Mouse (Mus musculus) 3134 (cell line): ENCODE results near the gene Gng7.
A peak's percentile ranks its signal among the peaks of the same experiment; 100 is the strongest.

Source experiments
- DNase-seq: peaks from one replicate; pipeline ENCODE4 v3.0.0-alpha.2; 2011; ENCODE audit warnings: low spot score; ENCODE audit not compliant: insufficient read length; ENCODE audit errors: extremely low read depth

Gene Gng7

DNA sequence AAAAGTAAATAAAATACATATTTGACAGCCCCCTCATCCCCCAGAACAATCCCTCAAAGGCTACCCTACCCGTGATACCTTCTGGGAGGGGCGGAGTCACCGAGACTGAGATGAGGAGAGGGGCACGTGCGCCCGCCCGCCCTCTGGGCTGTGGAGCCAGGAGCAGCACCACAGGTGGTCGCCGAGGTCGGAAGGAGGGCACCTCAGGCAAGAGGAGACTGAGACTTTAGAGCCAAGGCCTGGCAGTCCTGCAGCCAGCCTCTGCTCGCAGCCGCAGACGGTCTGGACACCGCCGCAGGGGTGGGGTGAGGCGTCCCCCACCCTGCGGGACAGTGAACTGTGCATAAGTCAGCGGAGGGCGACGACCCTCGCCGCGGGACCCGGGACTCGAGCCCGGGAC, 83.0 kb downstream of the Gng7 start:
- no peak for DNase-seq

DNA sequence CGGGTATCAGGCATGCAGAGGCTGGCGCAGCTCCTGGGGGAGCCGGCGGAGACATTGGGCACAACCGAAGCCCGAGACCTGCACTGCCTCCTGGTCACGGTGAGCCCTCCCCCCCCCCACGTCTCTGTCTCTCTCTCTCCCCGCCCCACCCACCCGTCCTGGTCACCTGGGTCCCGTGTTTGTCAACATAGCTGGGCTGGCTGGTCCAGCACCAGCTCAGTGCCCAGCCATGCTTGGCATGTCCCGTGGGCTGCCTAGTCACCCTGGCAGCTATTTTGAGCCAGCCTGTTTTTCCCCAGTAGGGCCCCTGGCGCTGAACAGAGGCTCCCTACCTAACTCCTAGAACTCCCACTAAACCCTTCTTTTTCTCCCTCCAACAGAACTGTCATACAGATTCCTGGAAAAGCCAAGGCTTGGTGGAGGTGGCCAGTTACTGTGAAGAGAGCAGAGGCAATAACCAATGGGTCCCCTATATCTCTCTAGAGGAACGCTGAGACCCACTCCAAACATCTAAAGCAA, 83.5 kb downstream of the Gng7 start:
- DNase-seq: peak; percentile 68

DNA sequence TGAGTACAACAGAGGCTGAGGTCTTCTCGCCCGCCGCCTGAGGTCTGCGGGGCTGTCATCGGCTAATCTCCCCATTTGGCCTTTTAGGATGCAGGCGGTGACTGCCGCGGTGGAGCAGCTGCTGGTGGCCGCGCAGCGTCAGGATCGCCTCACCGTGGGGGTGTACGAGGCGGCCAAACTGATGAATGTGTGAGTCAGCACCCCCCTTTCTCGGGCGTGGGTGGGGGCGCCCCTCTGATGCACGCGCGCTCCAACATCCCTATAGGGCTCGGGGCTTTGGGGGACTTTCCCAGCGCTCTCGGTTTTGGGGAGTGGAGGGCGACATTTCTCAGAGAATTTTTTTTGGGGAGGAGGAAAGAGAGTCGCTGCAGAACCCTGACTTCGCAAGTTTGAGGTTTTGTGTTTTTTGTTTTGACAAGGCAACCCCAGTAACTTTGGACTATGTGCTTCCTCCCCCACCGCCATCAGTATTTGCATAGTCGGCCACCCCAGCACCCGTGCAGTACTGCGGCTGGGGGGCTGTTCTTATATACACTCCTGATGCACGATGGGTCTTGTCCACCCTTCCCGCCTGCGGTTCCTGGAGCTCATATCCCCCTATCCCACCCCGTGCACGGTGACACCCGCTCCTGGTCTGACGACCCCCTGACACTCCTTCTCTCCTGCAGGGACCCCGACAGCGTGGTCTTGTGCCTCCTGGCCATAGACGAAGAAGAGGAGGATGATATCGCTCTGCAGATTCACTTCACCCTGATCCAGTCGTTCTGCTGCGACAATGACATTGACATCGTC, 84.2 kb downstream of the Gng7 start:
- DNase-seq: peak; percentile 64

DNA sequence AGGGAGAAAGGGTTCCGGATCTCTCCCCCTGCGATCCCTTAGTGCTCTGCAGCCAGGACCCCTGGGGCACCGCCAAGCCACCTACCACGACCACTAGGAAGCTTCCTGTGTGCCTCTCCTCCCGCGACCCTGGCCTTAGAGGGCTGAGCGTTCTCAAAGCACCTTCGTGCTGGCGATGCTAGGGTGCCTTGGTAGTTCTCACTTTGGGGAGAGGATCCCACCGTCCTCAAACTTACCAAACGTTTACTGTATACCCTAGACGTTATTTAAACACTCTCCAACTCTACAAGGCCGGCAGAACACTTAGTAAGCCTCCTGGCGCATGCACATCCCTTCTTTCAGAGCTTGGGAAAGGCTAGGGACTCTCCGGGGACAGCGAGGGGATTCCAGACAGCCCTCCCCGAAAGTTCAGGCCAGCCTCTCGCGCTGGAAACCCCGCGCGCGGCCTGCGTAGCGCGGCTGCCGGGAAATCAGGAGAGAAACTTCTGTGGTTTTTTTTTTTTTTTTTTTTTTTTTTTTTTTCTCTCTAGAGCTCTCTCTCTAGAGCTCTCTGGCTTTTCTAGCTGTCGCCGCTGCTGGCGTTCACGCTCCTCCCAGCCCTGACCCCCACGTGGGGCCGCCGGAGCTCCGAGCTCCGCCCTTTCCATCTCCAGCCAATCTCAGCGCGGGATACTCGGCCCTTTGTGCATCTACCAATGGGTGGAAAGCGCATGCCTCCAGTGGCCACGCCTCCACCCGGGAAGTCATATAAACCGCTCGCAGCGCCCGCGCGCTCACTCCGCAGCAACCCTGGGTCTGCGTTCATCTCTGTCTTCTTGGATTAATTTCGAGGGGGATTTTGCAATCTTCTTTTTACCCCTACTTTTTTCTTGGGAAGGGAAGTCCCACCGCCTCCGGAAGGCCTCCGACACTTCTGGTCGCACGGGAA, 85.2 kb downstream of the Gng7 start, which contains the start of gene Gadd45b:
Gene Gadd45b (plus strand): TSS at position 775 of the 928 bp plus-strand sequence.
- DNase-seq: peak; percentile 99

DNA sequence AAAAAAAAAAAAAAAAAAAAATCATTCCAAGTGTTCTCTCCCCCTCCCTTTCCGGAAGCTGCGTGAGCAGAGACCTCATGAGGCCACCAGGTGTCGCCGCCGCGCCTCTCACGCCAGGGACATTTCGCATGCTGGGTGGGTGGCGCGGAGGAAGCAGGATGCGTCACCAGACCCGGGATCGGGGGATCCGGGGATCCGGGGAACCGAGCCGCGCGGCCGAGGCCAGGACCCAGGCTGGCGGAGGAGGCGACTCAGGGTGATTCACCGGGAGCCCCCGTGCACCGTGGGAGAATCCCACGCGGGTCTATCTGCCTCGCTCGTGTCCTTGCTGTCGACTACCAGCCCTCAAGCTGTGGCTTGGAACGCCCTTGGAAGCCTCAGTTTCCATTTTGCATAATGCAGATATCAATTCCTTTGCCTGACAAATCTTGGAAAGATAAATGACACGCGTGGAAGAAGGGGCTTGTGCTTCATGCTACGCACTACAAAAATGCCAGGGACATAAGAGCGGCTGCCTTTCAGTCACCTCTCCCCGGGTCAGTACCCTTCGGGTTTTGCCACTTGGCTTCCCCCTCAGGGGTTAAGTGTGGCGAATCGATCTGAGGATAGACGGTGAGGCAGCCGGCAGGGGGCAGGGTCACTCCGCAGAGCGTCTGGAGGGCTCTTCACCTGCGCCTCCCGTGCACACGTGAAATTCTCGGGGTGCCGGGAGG, 86.0 kb downstream of the Gng7 start:
- peak; percentile 90 for DNase-seq

DNA sequence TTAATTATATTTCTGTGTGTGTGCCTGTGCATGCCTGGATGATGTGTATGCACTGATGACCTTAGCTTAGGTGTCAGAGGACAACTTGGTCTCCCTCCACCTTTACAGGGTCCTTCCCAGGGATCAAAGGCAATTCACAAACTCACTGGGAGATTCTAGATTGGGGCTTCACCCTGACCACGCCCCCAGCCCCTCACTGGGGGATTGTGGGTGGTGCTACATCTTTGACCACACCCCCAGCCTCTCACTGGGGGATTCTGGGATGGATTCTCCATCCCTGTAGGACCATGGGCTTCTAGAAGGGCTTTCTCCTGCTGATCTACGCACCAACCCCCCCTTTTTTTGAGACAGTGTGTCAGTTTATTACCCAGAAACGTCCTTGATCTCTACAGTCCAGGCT, 89.3 kb downstream of the Gng7 start:
- DNase-seq: no peak

DNA sequence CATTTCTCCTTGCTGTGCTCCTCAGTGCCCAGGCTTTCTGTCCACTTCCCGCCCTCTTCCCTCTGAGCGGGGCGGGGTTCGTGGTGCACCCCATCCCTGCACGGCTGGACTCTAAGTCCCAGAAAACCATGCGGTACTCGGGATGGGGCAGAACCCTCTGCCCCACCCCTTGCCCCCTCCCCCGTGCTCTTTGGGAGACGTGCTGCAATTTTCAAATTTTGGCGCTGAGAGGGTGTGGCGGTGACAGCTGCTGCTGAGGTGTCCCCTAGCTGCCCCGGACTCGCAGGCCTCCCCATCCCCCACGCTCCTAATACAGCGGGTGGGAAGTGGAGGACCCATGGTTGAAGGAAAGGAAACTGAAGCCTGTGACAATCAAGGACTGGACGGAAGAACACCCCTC, 92.8 kb downstream of the Gng7 start:
- DNase-seq: no peak

DNA sequence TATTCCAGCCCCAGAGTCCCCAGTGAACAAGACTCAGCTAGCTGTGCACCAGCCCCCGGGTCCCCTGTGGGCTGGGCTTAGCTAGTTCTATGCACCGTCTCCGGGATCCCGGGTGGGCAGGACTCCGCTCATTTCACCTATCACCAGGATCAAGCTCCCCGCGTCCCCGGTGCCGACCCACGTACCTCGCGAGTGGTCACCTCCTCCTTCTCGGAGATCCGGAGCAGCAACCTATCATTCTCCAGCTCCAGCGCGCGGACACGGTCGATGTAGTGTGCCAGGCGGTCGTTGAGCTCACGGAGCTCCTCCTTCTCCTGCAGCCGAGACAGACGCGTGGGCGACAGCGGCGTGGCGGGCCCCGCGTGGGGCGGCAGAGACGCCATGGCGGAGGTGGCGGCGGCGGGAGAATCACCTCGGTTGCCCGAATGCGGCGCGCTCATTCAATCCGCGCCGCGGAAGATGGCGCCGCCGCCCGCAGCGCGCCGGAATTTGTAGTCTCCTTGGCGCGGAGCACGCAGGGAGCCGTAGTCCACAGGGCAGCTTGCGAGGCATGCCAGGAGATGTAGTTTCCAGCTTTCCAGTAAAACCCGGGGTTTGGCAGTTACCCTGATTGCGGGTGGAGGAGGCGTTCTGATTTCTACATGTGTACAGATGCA, 96.8 kb downstream of the Gng7 start, which contains the start of gene Lmnb2:
Gene Lmnb2 (minus strand): TSS at position 467 of the 656 bp plus-strand sequence.
- DNase-seq: peak; percentile 81

DNA sequence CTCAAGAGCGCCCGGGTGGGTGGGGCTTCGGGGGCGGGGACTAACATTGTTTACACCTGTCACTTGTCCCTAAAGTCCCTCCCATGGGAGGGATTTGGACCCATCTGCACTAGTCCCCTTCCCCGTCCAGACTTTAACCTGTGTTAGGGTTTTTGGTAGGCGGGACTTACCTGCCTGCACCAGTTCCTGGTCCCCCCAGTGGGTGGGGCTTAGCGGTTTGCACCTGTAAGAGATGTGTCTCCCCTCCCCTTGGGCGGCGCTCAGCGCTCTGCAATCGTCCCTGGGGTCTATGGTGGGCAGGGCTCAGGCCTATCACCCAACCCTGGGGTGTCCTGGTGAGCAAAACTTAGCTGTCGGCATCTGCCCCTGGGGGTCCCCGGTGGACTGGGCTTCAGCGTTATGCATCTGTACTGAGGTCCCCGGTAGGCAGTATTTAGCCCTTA, 97.4 kb downstream of the Gng7 start:
- DNase-seq: no peak

DNA sequence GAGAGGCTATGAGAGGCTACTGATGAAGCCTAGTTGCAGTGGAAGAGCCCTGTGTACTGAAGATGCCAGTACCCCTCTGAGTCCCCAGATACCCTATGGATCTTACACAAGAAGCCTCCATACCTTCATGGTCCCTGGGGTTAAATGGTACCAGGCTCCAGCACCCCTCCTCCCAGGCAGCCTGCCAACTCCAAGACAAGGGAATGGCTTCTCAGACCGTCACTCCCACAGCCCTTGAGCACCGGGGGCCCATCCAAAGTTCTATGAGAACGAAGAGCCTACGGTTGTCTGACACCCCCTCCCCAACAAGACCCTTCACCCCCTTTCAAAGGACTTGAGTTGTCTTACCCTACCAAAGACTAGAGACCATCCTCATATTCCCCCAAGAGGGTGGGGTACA, 99.0 kb downstream of the Gng7 start:
- no peak for DNase-seq

DNA sequence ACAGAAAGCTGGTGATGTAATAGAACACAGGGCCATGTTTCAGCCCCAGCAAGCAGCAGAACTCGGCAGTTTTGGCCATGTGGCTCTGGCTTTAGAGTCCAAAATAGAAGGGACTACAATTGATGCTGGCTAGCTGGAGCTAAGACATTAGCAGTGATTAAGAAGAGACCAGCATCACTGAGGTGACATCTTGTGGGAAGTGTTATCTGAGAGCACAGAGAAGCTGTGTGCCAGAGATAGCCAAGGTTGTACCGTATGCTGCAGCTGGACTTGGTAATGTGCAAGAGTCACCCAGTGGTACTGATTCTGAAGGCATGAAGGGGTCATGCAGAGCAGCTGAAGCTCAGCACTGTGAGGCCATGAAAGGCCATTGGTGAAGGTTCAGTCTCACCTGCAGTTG, 99.5 kb downstream of the Gng7 start:
- no peak for DNase-seq

DNA sequence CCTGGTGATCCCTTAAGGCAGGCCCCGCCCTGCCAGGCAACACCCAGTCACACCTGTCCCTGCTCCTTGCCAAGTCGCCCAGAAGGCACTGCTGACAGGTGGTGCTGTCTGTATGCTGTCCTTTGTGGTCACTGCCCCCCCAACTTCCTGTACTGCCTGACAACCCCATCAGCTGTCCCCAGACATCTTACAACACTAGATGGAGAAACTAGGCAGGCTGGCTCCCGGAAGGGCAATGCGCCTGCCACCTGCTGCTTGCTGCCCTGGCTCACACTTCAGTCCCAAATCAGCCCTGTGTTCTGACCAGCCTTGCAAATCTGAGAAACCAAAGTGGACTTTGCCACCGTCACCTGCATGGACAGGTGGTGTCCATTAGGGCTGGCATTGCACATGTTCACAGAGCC, 100.5 kb downstream of the Gng7 start:
- DNase-seq: no peak

DNA sequence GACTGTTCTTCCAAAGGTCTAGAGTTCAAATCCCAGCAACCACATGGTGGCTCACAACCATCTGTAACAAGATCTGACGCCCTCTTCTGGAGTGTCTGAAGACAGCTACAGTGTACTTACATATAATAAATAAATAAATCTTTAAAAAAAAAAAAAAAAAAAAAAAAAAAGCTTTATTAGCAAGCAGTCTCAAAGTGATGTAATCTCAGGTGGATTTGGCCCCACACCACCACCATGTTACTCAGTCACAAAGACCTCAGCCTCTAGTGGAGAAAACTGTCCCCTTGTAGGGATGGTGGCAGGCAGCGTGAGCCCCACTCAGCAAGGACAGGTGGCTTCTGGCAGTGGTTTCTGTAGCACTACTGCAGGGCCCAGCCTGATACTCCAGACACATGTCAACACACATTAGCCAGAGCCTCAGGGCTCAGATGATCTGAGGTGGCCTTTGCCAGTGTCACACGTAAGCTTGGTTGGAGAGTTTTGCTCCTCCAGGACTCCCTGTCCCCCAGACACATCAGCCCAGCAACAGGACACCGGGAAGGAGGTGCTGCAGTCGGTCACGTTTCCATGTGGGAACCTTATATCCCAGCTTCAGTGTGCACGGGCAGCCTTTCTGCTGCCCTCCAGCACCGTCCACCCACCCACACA, 101.3 kb downstream of the Gng7 start:
- no peak for DNase-seq

DNA sequence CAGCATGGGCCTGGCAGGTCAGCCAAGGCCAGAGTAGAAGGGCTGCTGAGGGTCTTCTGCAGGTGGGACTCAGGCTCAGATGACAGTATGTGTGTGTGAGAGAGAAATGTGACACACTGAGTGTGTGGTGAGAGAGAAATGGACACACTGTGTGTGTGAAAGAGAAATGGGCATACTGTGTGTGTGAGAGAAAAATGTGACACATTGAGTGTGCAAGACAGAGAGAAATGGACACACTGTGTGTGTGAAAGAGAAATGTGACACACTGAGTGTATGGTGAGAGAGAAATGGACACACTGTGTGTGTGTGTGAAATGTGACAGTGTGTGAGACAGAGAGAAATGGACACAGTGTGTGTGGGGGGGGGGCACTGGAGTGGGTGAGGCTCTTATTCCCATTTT, 102.9 kb downstream of the Gng7 start:
- no peak for DNase-seq

DNA sequence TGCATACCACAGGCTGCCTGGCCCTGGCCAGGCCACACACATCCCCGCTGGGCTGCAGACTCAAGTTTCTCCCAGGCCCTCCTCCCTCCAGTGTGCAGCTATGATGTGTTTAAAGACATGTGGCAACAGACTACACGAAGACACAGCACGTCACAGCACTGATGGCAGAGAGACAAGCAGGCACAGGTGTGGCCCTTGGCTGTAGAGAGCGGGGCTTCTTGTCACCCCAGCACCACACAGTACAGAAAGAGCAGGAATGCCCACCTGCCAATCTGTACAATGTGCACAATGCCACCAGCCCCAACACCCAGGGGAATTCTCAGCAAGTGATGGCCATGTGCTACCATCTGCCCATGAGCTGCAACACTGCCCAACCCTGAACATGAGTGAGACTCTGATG, 103.4 kb downstream of the Gng7 start:
- DNase-seq: no peak

DNA sequence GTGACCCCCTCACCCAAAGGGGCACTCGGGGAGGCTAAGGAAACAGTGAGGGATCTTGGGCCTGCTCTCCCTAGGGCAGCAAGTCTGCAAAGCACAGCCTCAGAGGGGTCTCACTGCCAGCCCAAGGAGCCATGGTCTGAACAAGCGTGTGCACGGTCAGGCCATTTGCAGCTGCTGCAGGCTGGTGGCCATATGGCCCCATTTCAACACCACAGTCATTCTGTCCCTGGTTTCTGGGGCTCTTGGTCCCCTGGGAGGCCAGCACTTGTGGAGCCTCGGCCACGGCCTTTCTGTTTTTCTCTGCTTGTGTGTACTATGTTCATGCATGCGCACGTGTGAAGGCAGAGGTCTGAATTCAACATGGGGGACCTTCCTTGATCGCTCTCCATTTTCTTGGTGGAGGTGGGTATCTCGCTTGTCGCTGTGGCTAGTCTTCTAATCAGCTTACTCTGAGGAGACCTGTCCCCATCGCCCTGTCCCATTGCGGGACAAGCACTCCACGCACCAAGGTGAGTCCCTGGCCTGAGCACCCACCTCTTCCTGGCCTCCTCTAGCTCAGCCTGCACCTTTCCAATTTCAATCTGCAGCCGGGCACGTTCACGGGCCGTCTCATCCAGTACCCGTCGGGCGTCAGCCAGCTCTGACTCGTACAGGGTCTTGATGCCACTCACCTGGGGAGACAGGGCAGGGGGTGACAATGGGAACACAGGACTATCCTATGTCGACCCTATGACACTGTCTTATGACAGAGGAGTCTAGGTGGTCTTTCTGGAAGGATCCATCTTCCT, 105.2 kb downstream of the Gng7 start:
- no peak for DNase-seq

DNA sequence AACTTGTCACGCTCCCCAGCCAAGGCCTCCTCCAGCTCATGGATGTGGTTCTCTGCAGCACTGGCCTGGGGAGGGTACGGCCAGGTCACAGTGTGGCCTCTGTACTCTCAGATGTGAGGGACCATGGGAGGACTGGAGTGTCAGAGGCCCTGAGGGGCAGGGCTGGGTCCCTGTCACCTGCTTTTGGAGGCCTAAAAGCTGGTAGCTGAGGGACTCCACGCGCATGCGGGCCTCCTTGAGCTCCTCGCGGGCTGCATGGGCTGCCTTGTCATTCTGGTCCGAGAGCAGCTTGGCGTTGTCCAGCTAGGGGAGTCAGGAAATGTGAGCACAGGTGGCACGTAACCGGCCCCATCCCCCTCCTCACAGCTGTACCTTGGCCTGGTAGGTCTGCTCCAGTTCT, 110.0 kb downstream of the Gng7 start:
- no peak for DNase-seq

DNA sequence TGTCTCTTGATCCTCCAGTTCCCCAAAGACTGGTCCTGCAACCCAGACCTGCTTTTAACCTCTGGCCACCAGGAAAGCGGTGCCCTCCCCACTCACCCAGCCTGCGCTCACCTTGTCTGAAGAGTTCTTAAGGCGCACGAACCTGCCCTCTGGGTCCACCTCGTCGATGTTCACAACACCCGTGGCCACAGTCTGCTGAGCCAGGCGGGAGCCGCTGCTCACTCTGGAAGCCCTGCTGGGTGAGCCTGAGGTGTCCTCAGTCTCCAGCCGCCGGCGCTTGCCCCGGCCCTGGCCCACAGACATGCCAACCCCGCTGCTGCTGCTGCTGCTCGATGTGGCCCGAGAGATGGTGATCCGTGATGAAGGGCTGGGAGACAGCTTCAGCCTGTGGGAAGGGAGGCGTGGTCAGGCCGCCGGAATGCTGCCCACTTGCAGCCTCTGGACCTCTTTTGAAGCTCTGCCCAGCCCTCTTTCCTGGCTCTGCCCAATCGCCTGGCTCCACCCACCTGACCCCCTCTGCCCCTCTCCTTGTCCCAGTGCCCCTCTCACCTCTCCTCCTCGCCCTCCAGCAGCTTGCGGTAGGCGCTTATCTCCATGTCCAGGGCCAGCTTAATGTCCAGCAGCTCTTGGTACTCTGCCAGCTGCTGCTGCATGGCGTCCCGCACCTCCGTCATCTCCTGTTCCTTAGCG, 110.6 kb downstream of the Gng7 start:
- no peak for DNase-seq
